Mouse (Mus musculus): ENCODE measurements around the gene Gfod2.

DNA sequence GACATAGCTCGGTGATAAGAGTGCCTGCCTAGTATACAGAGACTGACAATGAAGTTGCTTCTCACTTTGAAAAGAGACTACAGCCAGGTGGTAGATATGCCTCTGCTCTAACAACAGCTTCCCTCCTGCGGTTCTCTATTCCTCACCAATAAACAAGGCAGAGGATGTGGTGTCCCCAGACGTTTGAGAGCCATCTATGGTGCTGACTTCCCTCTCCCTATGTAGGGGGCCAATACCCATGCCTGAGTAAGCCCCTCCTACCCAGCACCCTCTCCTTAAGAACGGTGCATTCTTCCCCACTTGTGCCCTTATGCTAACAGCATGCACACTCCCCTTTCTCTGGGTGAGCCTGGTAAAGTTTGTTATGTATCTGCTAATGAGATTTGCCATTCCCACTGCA lies 30.5 kb upstream of the Gfod2 start:
- no peak for TF ChIP-seq CTCF (IDR thresholded peaks at IDR 0.05; ENCODE audit: low read depth)
- no peak for TF ChIP-seq EP300 (IDR thresholded peaks at IDR 0.05; ENCODE audit: low read depth)

Data from liver, postnatal 0 days (tissue).